Mouse (Mus musculus): ENCODE measurements around the gene Vgll4. TPM values are rescaled to one million over a fixed set of nuclear protein-coding genes. Genes with fewer than 3 reads are reported as not detected.

Vgll4 gene
- polyA plus RNA-seq, 1 experiment from 2014 or later = 84.9 TPM

GRCm38 (mm10) chr6:114860677-114861568 lies 108.9 kb downstream of the Vgll4 start:
- Histone ChIP-seq H3K4me2 (replicated peaks; ENCODE audit: low read depth, low read length) (no peak overlapping the region), H3K27me3 (ENCODE audit: control insufficient read depth, insufficient read depth, low read length) (no peaks in the 10 kb centered on the region), H3K27ac (ENCODE audit: low read length) (peak overlapping the region; percentile 33; the same call in 1 of the 2 replicates), H3K4me3 (ENCODE audit: low read depth, low read length) (no peak overlapping the region), H3K36me3 (ENCODE audit: control insufficient read depth, insufficient read depth, low read length) (peaks cover 36% of the 10 kb centered on the region), H3K9me3 (ENCODE audit: control insufficient read depth, low read depth, low read length) (no peaks in the 10 kb centered on the region), H3K9ac (replicated peaks; ENCODE audit: low read depth, low read length) (no peak overlapping the region), H3K4me1 (ENCODE audit: control insufficient read depth, insufficient read depth, low read length) (peaks cover 9% of the 10 kb centered on the region; the same call in 1 of the 2 replicates)
- no peak for ATAC-seq (ENCODE audit: insufficient number of reproducible peaks, insufficient read depth, low FRiP score, low read depth)
- WGBS = 74% methylated on average over 14 of the region's 14 CpGs

- WGBS = 84% methylated on average over 4 of the region's 4 CpGs
- Histone ChIP-seq H3K9ac (replicated peaks; ENCODE audit: low read depth, low read length) (no peak overlapping the region), H3K4me2 (replicated peaks; ENCODE audit: low read depth, low read length) (no peak overlapping the region), H3K4me3 (ENCODE audit: low read depth, low read length) (no peak overlapping the region), H3K36me3 (ENCODE audit: control insufficient read depth, insufficient read depth, low read length) (peaks cover 36% of the 10 kb centered on the region), H3K4me1 (ENCODE audit: control insufficient read depth, insufficient read depth, low read length) (peaks cover 22% of the 10 kb centered on the region), H3K27ac (ENCODE audit: low read length) (no peak overlapping the region), H3K9me3 (ENCODE audit: control insufficient read depth, low read depth, low read length) (no peaks in the 10 kb centered on the region), H3K27me3 (ENCODE audit: control insufficient read depth, insufficient read depth, low read length) (no peaks in the 10 kb centered on the region)
- no peak for ATAC-seq (ENCODE audit: insufficient number of reproducible peaks, insufficient read depth, low FRiP score, low read depth)
These were observed 111.1 kb downstream of the Vgll4 start for GRCm38 (mm10) chr6:114858722-114859053.

GRCm38 (mm10) chr6:114857996-114858721 lies 111.6 kb downstream of the Vgll4 start:
- H3K4me1 ChIP-seq (ENCODE audit: control insufficient read depth, insufficient read depth, low read length) = peaks cover 22% of the 10 kb centered on the region
- WGBS = 81% methylated on average over 3 of the region's 3 CpGs
- H3K9ac ChIP-seq (replicated peaks; ENCODE audit: low read depth, low read length) = no peak overlapping the region
- H3K4me3 ChIP-seq (ENCODE audit: low read depth, low read length) = no peak overlapping the region
- no peak overlapping the region for H3K4me2 ChIP-seq (replicated peaks; ENCODE audit: low read depth, low read length)
- H3K36me3 ChIP-seq (ENCODE audit: control insufficient read depth, insufficient read depth, low read length) = peaks cover 31% of the 10 kb centered on the region
- H3K9me3 ChIP-seq (ENCODE audit: control insufficient read depth, low read depth, low read length) = no peaks in the 10 kb centered on the region
- H3K27ac ChIP-seq (ENCODE audit: low read length) = no peak overlapping the region
- ATAC-seq (ENCODE audit: insufficient number of reproducible peaks, insufficient read depth, low FRiP score, low read depth) = no peak
- H3K27me3 ChIP-seq (ENCODE audit: control insufficient read depth, insufficient read depth, low read length) = no peaks in the 10 kb centered on the region

GRCm38 (mm10) chr6:114856501-114856900 lies 113.3 kb downstream of the Vgll4 start:
- Histone ChIP-seq H3K27me3 (ENCODE audit: control insufficient read depth, insufficient read depth, low read length) (no peaks in the 10 kb centered on the region), H3K9ac (replicated peaks; ENCODE audit: low read depth, low read length) (no peak overlapping the region), H3K9me3 (ENCODE audit: control insufficient read depth, low read depth, low read length) (no peaks in the 10 kb centered on the region), H3K4me1 (ENCODE audit: control insufficient read depth, insufficient read depth, low read length) (peaks cover 19% of the 10 kb centered on the region), H3K4me2 (replicated peaks; ENCODE audit: low read depth, low read length) (no peak overlapping the region), H3K36me3 (ENCODE audit: control insufficient read depth, insufficient read depth, low read length) (peaks cover 15% of the 10 kb centered on the region), H3K4me3 (ENCODE audit: low read depth, low read length) (no peak overlapping the region), H3K27ac (ENCODE audit: low read length) (no peak overlapping the region)
- 78% methylated on average over 4 of the region's 4 CpGs for WGBS
- ATAC-seq (ENCODE audit: insufficient number of reproducible peaks, insufficient read depth, low FRiP score, low read depth) = no peak

- no peak overlapping the region for H3K27ac ChIP-seq (ENCODE audit: low read length)
- no peak overlapping the region for H3K4me3 ChIP-seq (ENCODE audit: low read depth, low read length)
- peaks cover 16% of the 10 kb centered on the region for H3K4me1 ChIP-seq (ENCODE audit: control insufficient read depth, insufficient read depth, low read length)
- no peak overlapping the region for H3K4me2 ChIP-seq (replicated peaks; ENCODE audit: low read depth, low read length)
- peaks cover 7% of the 10 kb centered on the region; the same call in 1 of the 2 replicates for H3K36me3 ChIP-seq (ENCODE audit: control insufficient read depth, insufficient read depth, low read length)
- H3K9me3 ChIP-seq (ENCODE audit: control insufficient read depth, low read depth, low read length) = no peaks in the 10 kb centered on the region
- H3K27me3 ChIP-seq (ENCODE audit: control insufficient read depth, insufficient read depth, low read length) = no peaks in the 10 kb centered on the region
- WGBS = 17% methylated on average over 3 of the region's 3 CpGs
- ATAC-seq (ENCODE audit: insufficient number of reproducible peaks, insufficient read depth, low FRiP score, low read depth) = no peak
- no peak overlapping the region for H3K9ac ChIP-seq (replicated peaks; ENCODE audit: low read depth, low read length)
These were observed 114.2 kb downstream of the Vgll4 start for GRCm38 (mm10) chr6:114855644-114856043.

GRCm38 (mm10) chr6:114854368-114854767 lies 115.4 kb downstream of the Vgll4 start:
- Histone ChIP-seq H3K4me1 (ENCODE audit: control insufficient read depth, insufficient read depth, low read length) (peaks cover 16% of the 10 kb centered on the region), H3K36me3 (ENCODE audit: control insufficient read depth, insufficient read depth, low read length) (peaks cover 2% of the 10 kb centered on the region; the same call in 1 of the 2 replicates), H3K27me3 (ENCODE audit: control insufficient read depth, insufficient read depth, low read length) (no peaks in the 10 kb centered on the region), H3K9ac (replicated peaks; ENCODE audit: low read depth, low read length) (no peak overlapping the region), H3K4me3 (ENCODE audit: low read depth, low read length) (no peak overlapping the region), H3K9me3 (ENCODE audit: control insufficient read depth, low read depth, low read length) (no peaks in the 10 kb centered on the region), H3K27ac (ENCODE audit: low read length) (no peak overlapping the region), H3K4me2 (replicated peaks; ENCODE audit: low read depth, low read length) (no peak overlapping the region)
- peak; percentile 39; the same call in 1 of the 2 replicates for ATAC-seq (ENCODE audit: insufficient number of reproducible peaks, insufficient read depth, low FRiP score, low read depth)
- 35% methylated on average over 2 of the region's 2 CpGs for WGBS

GRCm38 (mm10) chr6:114852739-114853138 lies 117.1 kb downstream of the Vgll4 start:
- Histone ChIP-seq H3K36me3 (ENCODE audit: control insufficient read depth, insufficient read depth, low read length) (no peaks in the 10 kb centered on the region), H3K27me3 (ENCODE audit: control insufficient read depth, insufficient read depth, low read length) (no peaks in the 10 kb centered on the region), H3K4me1 (ENCODE audit: control insufficient read depth, insufficient read depth, low read length) (peaks cover 23% of the 10 kb centered on the region), H3K4me2 (replicated peaks; ENCODE audit: low read depth, low read length) (no peak overlapping the region), H3K4me3 (ENCODE audit: low read depth, low read length) (no peak overlapping the region), H3K9me3 (ENCODE audit: control insufficient read depth, low read depth, low read length) (no peaks in the 10 kb centered on the region), H3K9ac (replicated peaks; ENCODE audit: low read depth, low read length) (no peak overlapping the region), H3K27ac (ENCODE audit: low read length) (no peak overlapping the region)
- 37% methylated on average over 3 of the region's 3 CpGs for WGBS
- ATAC-seq (ENCODE audit: insufficient number of reproducible peaks, insufficient read depth, low FRiP score, low read depth) = no peak

- Histone ChIP-seq H3K36me3 (ENCODE audit: control insufficient read depth, insufficient read depth, low read length) (no peaks in the 10 kb centered on the region), H3K27me3 (ENCODE audit: control insufficient read depth, insufficient read depth, low read length) (no peaks in the 10 kb centered on the region), H3K4me1 (ENCODE audit: control insufficient read depth, insufficient read depth, low read length) (peaks cover 24% of the 10 kb centered on the region), H3K27ac (ENCODE audit: low read length) (no peak overlapping the region), H3K9me3 (ENCODE audit: control insufficient read depth, low read depth, low read length) (no peaks in the 10 kb centered on the region), H3K4me2 (replicated peaks; ENCODE audit: low read depth, low read length) (no peak overlapping the region), H3K4me3 (ENCODE audit: low read depth, low read length) (no peak overlapping the region), H3K9ac (replicated peaks; ENCODE audit: low read depth, low read length) (no peak overlapping the region)
- 48% methylated on average over 7 of the region's 7 CpGs for WGBS
- ATAC-seq (ENCODE audit: insufficient number of reproducible peaks, insufficient read depth, low FRiP score, low read depth) = no peak
These were observed 118.1 kb downstream of the Vgll4 start for GRCm38 (mm10) chr6:114851688-114852087.
